Mouse (Mus musculus): ENCODE data around the gene Zdhhc5. TPM values are rescaled to one million over a fixed set of nuclear protein-coding genes. Genes with fewer than 3 reads are reported as not detected.
"Not testable (repeated sequence)": the region's sequence is repeated elsewhere in the genome, so short reads cannot be mapped to it uniquely, and the experiment has no call there.

Gene Zdhhc5
- polyA plus RNA-seq, 1 experiment from 2014 or later: 30.8 TPM

GRCm38 (mm10) chr2:84735346-84735920 lies 20.5 kb upstream of the Zdhhc5 start:
- 16% methylated on average over 7 of the region's 7 CpGs for WGBS
- DNase-seq: peak; percentile 23
- Histone ChIP-seq H3K27me3 (ENCODE audit: insufficient read depth, low read length) (peaks cover 3% of the 10 kb centered on the region; the same call in 1 of the 2 replicates), H3K4me1 (ENCODE audit: insufficient read depth) (peaks cover 11% of the 10 kb centered on the region; the same call in 1 of the 2 replicates), H3K27ac (ENCODE audit: low read depth) (peak overlapping the region; percentile 46; the same call in 1 of the 2 replicates), H3K4me2 (peak overlapping the region; percentile 54), H3K4me3 (ENCODE audit: low read depth, low read length) (peak overlapping the region; percentile 37; the same call in 1 of the 2 replicates), H3K9me3 (ENCODE audit: low read depth, low read length) (no peaks in the 10 kb centered on the region), H3K36me3 (ENCODE audit: insufficient read depth) (peaks cover 7% of the 10 kb centered on the region), H3K9ac (peak overlapping the region; percentile 4; the same call in 1 of the 2 replicates)
- ATAC-seq (ENCODE audit: insufficient read depth): no peak
- no peak for TF ChIP-seq CTCF (IDR thresholded peaks at IDR 0.05; ENCODE audit: low read depth)

GRCm38 (mm10) chr2:84734919-84735318 lies 19.9 kb upstream of the Zdhhc5 start:
- Histone ChIP-seq H3K4me2 (peak overlapping the region; percentile 54), H3K27me3 (ENCODE audit: insufficient read depth, low read length) (peaks cover 3% of the 10 kb centered on the region; the same call in 1 of the 2 replicates), H3K27ac (ENCODE audit: low read depth) (0 out of 2 replicates have a peak overlapping the region, but pooled peaks have one; percentile 46), H3K4me3 (ENCODE audit: low read depth, low read length) (peak overlapping the region; percentile 37), H3K9ac (peak overlapping the region; percentile 49), H3K9me3 (ENCODE audit: low read depth, low read length) (no peaks in the 10 kb centered on the region), H3K36me3 (ENCODE audit: insufficient read depth) (peaks cover 2% of the 10 kb centered on the region), H3K4me1 (ENCODE audit: insufficient read depth) (peaks cover 11% of the 10 kb centered on the region; the same call in 1 of the 2 replicates)
- no peak for TF ChIP-seq CTCF (IDR thresholded peaks at IDR 0.05; ENCODE audit: low read depth)
- ATAC-seq (ENCODE audit: insufficient read depth): no peak
- 2% methylated on average over 2 of the region's 2 CpGs for WGBS
- no peak for DNase-seq

- peak overlapping the region; percentile 37 for H3K4me3 ChIP-seq (ENCODE audit: low read depth, low read length)
- peak; percentile 53 for DNase-seq
- H3K9ac ChIP-seq: peak overlapping the region; percentile 49
- ATAC-seq (ENCODE audit: insufficient read depth): no peak
- peaks cover 11% of the 10 kb centered on the region; the same call in 1 of the 2 replicates for H3K4me1 ChIP-seq (ENCODE audit: insufficient read depth)
- no peaks in the 10 kb centered on the region for H3K9me3 ChIP-seq (ENCODE audit: low read depth, low read length)
- no peaks in the 10 kb centered on the region for H3K36me3 ChIP-seq (ENCODE audit: insufficient read depth)
- TF ChIP-seq CTCF (IDR thresholded peaks at IDR 0.05; ENCODE audit: low read depth): no peak
- H3K27me3 ChIP-seq (ENCODE audit: insufficient read depth, low read length): peaks cover 3% of the 10 kb centered on the region; the same call in 1 of the 2 replicates
- H3K4me2 ChIP-seq: peak overlapping the region; percentile 54
- H3K27ac ChIP-seq (ENCODE audit: low read depth): no peak overlapping the region
- 0% methylated on average over 11 of the region's 11 CpGs for WGBS
Observed at GRCm38 (mm10) chr2:84734351-84734864, 19.4 kb upstream of the Zdhhc5 start.

GRCm38 (mm10) chr2:84733579-84734300 lies 18.8 kb upstream of the Zdhhc5 start, which contains the start of gene Ypel4:
TSS of gene Ypel4 (plus strand) at chr2:84734058.
- H3K4me2 ChIP-seq: peak within 1 kb of the TSS; percentile 54
- peak within 1 kb of the TSS; percentile 49 for H3K9ac ChIP-seq
- H3K4me3 ChIP-seq (ENCODE audit: low read depth, low read length): peak within 1 kb of the TSS; percentile 37
- no peaks in the 10 kb centered on the region for H3K36me3 ChIP-seq (ENCODE audit: insufficient read depth)
- 2% methylated on average over 8 of the region's 8 CpGs for WGBS
- ATAC-seq (ENCODE audit: insufficient read depth) (peak; percentile 15), DNase-seq (peak; percentile 46)
- H3K27me3 ChIP-seq (ENCODE audit: insufficient read depth, low read length): peaks cover 3% of the 10 kb centered on the region; the same call in 1 of the 2 replicates
- H3K27ac ChIP-seq (ENCODE audit: low read depth): no peak within 1 kb of the TSS
- no peaks in the 10 kb centered on the region for H3K9me3 ChIP-seq (ENCODE audit: low read depth, low read length)
- TF ChIP-seq CTCF (IDR thresholded peaks at IDR 0.05; ENCODE audit: low read depth): no peak
- peaks cover 11% of the 10 kb centered on the region; the same call in 1 of the 2 replicates for H3K4me1 ChIP-seq (ENCODE audit: insufficient read depth)

- no peak overlapping the region for H3K4me3 ChIP-seq (ENCODE audit: low read depth, low read length)
- ATAC-seq (ENCODE audit: insufficient read depth): no peak
- H3K4me2 ChIP-seq: no peak overlapping the region
- DNase-seq: no peak
- H3K27ac ChIP-seq (ENCODE audit: low read depth): no peak overlapping the region
- H3K4me1 ChIP-seq (ENCODE audit: insufficient read depth): peaks cover 4% of the 10 kb centered on the region; the same call in 1 of the 2 replicates
- 59% methylated on average over 1 of the region's 1 CpGs for WGBS
- H3K9me3 ChIP-seq (ENCODE audit: low read depth, low read length): no peaks in the 10 kb centered on the region
- H3K9ac ChIP-seq: no peak overlapping the region
- TF ChIP-seq CTCF (IDR thresholded peaks at IDR 0.05; ENCODE audit: low read depth): no peak
- no peaks in the 10 kb centered on the region for H3K36me3 ChIP-seq (ENCODE audit: insufficient read depth)
- H3K27me3 ChIP-seq (ENCODE audit: insufficient read depth, low read length): peaks cover 3% of the 10 kb centered on the region; the same call in 1 of the 2 replicates
Observed at GRCm38 (mm10) chr2:84732394-84732793, 17.4 kb upstream of the Zdhhc5 start.

- H3K27ac ChIP-seq (ENCODE audit: low read depth): no peak overlapping the region
- no peak overlapping the region for H3K4me3 ChIP-seq (ENCODE audit: low read depth, low read length)
- WGBS: 78% methylated on average over 3 of the region's 3 CpGs
- no peaks in the 10 kb centered on the region for H3K36me3 ChIP-seq (ENCODE audit: insufficient read depth)
- DNase-seq (no peak), ATAC-seq (ENCODE audit: insufficient read depth) (no peak)
- TF ChIP-seq CTCF (IDR thresholded peaks at IDR 0.05; ENCODE audit: low read depth): no peak
- H3K27me3 ChIP-seq (ENCODE audit: insufficient read depth, low read length): no peaks in the 10 kb centered on the region
- H3K9me3 ChIP-seq (ENCODE audit: low read depth, low read length): no peaks in the 10 kb centered on the region
- H3K4me1 ChIP-seq (ENCODE audit: insufficient read depth): 0 out of 2 replicates have a peak, but pooled peaks cover 3% of the 10 kb centered on the region
- no peak overlapping the region for H3K4me2 ChIP-seq
- no peak overlapping the region for H3K9ac ChIP-seq
Observed at GRCm38 (mm10) chr2:84731206-84731605, 16.2 kb upstream of the Zdhhc5 start.

GRCm38 (mm10) chr2:84728191-84728590 lies 13.2 kb upstream of the Zdhhc5 start:
- Histone ChIP-seq H3K36me3 (ENCODE audit: insufficient read depth) (peaks cover 25% of the 10 kb centered on the region), H3K4me2 (peak overlapping the region; percentile 87)
- H3K4me3 ChIP-seq (ENCODE audit: low read depth, low read length); H3K27ac ChIP-seq (ENCODE audit: low read depth); H3K9me3 ChIP-seq (ENCODE audit: low read depth, low read length); H3K9ac ChIP-seq; H3K27me3 ChIP-seq (ENCODE audit: insufficient read depth, low read length); ATAC-seq (ENCODE audit: insufficient read depth); H3K4me1 ChIP-seq (ENCODE audit: insufficient read depth); DNase-seq: not testable (repeated sequence)
- WGBS: 81% methylated on average over 5 of the region's 5 CpGs

All from lung, embryonic 14.5 days (tissue).